Mouse (Mus musculus) mature B cell (primary cell): Measurements from ENCODE around the gene Pigc.

Experiments used
- in situ Hi-C: fragments of 300-500 bp; cut with MboI; formaldehyde crosslinking; loops from 2 replicates; pipeline ENCODE4 v1.14.3; 2019

The Pigc gene

GRCm38 (mm10) chr1:162008208-162008607, 39.2 kb downstream of the Pigc start:
- in situ Hi-C loops: loop anchor here (25.0 kb wide), 1 partner anchor 304 kb away; no protein-coding TSS in a partner anchor

GRCm38 (mm10) chr1:162008631-162009067, 39.7 kb downstream of the Pigc start:
- in situ Hi-C loops: loop anchor here (25.0 kb wide), 1 partner anchor 304 kb away; no protein-coding TSS in a partner anchor

GRCm38 (mm10) chr1:162009086-162009485, 40.1 kb downstream of the Pigc start:
- in situ Hi-C loops: loop anchor here (25.0 kb wide), 1 partner anchor 303 kb away; no protein-coding TSS in a partner anchor

GRCm38 (mm10) chr1:162011523-162012245, 42.7 kb downstream of the Pigc start:
- in situ Hi-C loops: loop anchor here (25.0 kb wide), 1 partner anchor 301 kb away; no protein-coding TSS in a partner anchor

- in situ Hi-C loops: loop anchor here (25.0 kb wide), 1 partner anchor 299 kb away; no protein-coding TSS in a partner anchor
Observed at GRCm38 (mm10) chr1:162013561-162013960, 44.6 kb downstream of the Pigc start.

- in situ Hi-C loops: loop anchor here (25.0 kb wide), 1 partner anchor 297 kb away; no protein-coding TSS in a partner anchor
Observed at GRCm38 (mm10) chr1:162015247-162015862, 46.4 kb downstream of the Pigc start.

- in situ Hi-C loops: loop anchor here (25.0 kb wide), 1 partner anchor 295 kb away; no protein-coding TSS in a partner anchor
Observed at GRCm38 (mm10) chr1:162016982-162017381, 48.0 kb downstream of the Pigc start.

GRCm38 (mm10) chr1:162017975-162018600, 49.1 kb downstream of the Pigc start:
- in situ Hi-C loops: loop anchor here (25.0 kb wide), 1 partner anchor 294 kb away; no protein-coding TSS in a partner anchor

- in situ Hi-C loops: loop anchor here (25.0 kb wide), 1 partner anchor 294 kb away; no protein-coding TSS in a partner anchor
Observed at GRCm38 (mm10) chr1:162018601-162018977, 49.6 kb downstream of the Pigc start.

- in situ Hi-C loops: loop anchor here (25.0 kb wide), 1 partner anchor 292 kb away; no protein-coding TSS in a partner anchor
Observed at GRCm38 (mm10) chr1:162020303-162020731, 51.3 kb downstream of the Pigc start.

- in situ Hi-C loops: loop anchor here (25.0 kb wide), 1 partner anchor 292 kb away; no protein-coding TSS in a partner anchor
Observed at GRCm38 (mm10) chr1:162020766-162021165, 51.8 kb downstream of the Pigc start.
